Mouse (Mus musculus) stomach, postnatal 0 days (tissue): ENCODE data around the gene Prdx3.

ENCODE experiments used
- CTCF ChIP-seq: IDR thresholded peaks from 2 replicates; pipeline ENCODE4 v1.5.1; 2016; ENCODE audit warnings: antibody characterized with exemption, low read depth, mild to moderate bottlenecking, moderate library complexity
- EP300 ChIP-seq: optimal IDR thresholded peaks from 2 replicates; pipeline ENCODE3; 2016; ENCODE audit warnings: antibody characterized with exemption

GRCm38 (mm10) chr19:60889714-60890315 lies 15.5 kb upstream of the Prdx3 start, which contains the start of gene Grk5:
- TF ChIP-seq CTCF: peak; percentile 90
- TF ChIP-seq EP300: no peak
